Mouse (Mus musculus) liver, postnatal 0 days (tissue): Measurements from ENCODE around the gene Dst.

Experiments used
- CTCF ChIP-seq: sonication (generic); IDR thresholded peaks from 2 replicates; pipeline ENCODE4 v1.5.1; 2016; ENCODE audit warnings: antibody characterized with exemption, low read depth
- EP300 ChIP-seq: IDR thresholded peaks from 2 replicates; pipeline ENCODE4 v1.6.1; 2016; ENCODE audit warnings: antibody characterized with exemption, low read depth, mild to moderate bottlenecking

DNA sequence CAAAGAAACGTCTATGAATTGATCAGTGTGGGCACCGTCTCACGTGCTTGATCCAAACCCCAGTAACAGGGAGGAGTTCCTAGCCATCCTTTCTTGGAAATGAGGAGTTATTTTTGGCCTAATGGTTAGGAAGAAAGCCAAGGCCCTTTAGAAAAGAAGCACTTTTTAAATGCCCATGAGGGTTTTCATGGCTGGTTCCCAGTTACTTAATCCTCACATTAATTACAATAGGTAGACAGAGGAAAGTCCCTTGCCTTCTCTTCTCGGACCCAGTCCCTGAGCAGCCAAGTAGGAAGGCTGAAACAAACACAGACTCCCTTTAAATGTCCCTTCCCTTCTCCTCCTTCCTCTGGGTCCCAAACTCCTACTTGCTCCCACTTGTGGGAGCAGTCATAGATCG is 396.2 kb downstream of the Dst start:
- TF ChIP-seq EP300 (no peak), CTCF (no peak)
